Mouse (Mus musculus) adrenal gland, adult 18-20 months (tissue): ENCODE measurements at regions not wholly inside any gene's neighbourhood (a gene's known extent, or its start where the extent isn't known, plus 50 kb on each side); places are given as distances from the start of the nearest gene placed in this dataset.

ENCODE experiments used
- DNase-seq, 2 experiments: peaks; one replicate each; pipeline ENCODE4 v3.0.0; 2021 to 2022; ENCODE audit warnings: low spot score in 2 of 2

DNA sequence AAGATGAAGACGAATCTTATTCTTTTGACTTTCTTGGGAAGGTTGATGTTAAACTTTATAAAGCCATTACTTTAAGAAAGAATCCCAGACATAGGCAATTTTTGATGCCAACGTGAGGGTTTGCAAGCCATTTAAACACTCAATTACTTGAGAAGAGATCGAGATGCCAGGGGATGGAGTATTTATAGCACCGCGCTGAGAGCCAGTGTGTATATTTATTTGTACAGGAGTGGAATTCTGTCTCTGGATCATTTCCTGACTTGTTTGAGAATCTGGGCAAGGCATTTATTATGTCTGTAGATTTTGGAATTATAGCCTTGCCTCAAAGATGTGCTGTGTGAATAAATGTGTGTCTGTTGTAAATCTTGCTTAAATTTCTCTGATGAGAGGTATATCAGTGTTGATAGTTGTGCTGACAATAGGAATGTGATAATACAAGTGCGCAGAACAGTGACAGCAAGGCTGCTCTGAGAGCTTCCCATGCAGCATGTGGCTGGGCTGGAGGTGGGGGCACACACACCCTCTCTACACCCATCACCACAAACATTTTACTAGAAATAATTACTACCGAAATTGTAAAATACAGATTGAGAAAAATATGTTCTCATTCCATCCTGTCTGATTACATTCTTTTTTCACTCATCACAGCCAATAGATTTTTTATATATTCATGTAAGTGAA, 58.6 kb upstream of the Eif4g2 start:
- no peak for DNase-seq

- no peak for DNase-seq
Measured at GRCm38 (mm10) chr7:111138038-111138437, 55.2 kb upstream of the Eif4g2 start.

GRCm38 (mm10) chr7:111136066-111136639, 53.3 kb upstream of the Eif4g2 start:
- no peak for DNase-seq

- DNase-seq = no peak
Measured at GRCm38 (mm10) chr7:111134496-111134895, 51.7 kb upstream of the Eif4g2 start.
